Mouse (Mus musculus) mouse embryonic stem cell (cell line): ENCODE results near the gene Etl4.

Source experiments
- in situ Hi-C, 2 experiments: fragments of 300-500 bp; cut with MboI; formaldehyde crosslinking; loops; 1 replicate in 1 of 2; 3 replicates in 1 of 2; pipeline ENCODE4 v1.14.3; 2019 to 2020; ENCODE audit warnings: low sequenced_read_pairs in 2 of 2, low pct_unique_long_range_greater_than_20kb in 1 of 2, mixed read lengths in 1 of 2; ENCODE audit not compliant: unreplicated experiment in 1 of 2

Etl4 gene

DNA sequence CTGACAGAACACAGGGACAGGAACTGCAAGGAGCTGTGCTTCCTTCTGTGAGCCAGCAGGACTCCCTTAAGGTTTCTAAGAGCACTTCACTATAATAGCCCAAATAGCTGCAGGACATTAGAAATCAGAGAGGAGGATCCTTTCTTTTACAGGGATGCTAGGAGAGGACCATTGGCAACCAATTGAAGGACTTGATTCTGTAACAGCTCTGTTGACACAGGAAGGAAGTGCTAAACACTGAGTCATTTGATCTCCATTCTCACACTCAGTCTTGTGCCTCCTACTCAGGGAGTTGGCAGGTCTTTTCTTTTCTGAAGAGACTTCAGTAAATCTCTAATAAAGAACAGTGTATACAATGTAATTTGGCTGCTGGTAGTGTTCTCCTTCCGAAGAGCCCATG lies 838.9 kb downstream of the Etl4 start:
- in situ Hi-C loops, result no loop called here

DNA sequence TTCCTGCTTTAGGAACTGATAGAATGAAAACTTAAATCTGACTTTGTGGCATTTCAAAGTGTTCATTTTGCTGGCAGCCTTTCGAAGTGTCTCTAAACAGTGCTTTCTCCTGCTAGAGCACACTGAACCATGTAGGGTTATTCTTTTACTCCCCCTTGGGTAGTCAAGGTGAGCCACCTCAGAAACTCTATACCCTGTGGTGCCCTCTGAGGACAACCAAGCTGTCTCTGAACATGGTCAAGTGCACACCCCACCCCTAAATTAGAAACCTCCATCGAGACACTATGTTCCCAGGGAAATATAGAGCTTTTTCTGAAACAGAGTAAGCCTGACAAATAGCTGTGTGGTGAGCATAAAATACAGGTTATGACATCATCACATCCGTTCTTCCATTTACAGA lies 840.1 kb downstream of the Etl4 start:
- in situ Hi-C loops, result no loop called here

GRCm38 (mm10) chr2:20753282-20754110 lies 843.9 kb downstream of the Etl4 start:
- in situ Hi-C loops, result no loop called here

DNA sequence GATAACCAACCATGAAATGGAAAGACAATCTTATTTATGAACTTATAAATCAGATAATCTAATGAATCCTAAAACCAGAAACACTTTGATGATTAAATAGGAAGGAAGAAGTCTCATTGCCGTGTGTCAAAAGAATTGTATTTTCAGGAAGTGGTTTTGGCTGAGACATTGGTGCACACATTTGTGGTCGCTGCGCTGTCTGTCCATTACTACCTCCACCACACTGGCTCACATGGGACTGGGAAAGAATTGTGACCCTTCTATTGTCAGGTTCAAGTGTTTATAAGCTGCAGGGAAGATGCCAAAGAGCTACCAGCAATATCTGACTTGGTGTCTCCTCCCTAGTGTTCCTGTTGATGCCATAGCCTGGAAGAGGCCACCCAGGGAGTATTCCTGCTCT lies 847.4 kb downstream of the Etl4 start:
- in situ Hi-C loops, result no loop called here

DNA sequence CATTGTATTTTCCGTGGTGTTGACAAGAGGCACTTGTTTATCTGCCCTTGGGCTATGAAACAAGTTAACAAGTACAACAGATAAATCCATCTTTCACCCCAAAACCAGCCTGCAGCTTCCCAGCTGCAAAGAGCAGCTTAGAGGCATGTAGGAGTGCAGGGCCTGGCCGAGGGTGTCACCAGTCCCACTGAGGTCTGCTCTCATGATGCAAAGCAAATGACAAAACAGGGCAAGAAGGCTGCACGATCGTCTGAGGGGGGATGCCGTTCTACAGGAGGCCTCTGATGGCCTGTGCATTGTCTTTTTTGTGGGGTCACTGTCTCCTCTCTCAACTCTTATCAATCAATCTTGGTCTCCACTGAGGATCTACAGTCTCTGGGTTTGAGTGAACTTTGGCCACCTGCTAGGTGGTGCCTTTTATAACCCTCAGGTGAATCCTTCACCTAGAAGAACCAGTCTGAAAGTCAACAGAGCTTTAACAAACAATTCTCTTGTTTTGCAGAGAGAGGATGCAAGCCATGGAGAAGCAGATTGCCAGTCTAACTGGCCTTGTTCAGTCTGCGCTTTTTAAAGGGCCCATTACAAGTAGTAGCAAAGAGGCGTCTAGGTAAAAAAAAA lies 849.6 kb downstream of the Etl4 start:
- in situ Hi-C loops, result no loop called here

DNA sequence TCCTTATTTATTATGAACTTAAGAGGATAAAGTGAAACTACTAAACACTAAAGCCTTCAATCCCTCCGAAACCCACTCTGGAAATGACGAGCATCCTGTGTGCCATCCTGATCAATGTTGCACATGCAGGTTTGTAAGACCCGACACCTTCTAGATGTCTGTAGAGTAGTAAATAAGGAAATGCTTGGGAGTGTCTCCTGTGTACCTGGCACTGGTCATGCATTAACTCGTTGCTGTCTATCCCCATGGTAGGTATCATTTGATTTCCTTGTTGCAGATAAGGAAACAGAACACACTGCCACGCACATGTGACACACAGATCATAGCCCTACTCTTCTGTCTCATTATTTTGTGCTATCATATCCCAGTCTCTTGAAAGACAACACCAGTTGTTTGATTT lies 851.7 kb downstream of the Etl4 start:
- in situ Hi-C loops, result no loop called here

- in situ Hi-C loops, result no loop called here
Measured at GRCm38 (mm10) chr2:20761751-20762150, 852.2 kb downstream of the Etl4 start.

DNA sequence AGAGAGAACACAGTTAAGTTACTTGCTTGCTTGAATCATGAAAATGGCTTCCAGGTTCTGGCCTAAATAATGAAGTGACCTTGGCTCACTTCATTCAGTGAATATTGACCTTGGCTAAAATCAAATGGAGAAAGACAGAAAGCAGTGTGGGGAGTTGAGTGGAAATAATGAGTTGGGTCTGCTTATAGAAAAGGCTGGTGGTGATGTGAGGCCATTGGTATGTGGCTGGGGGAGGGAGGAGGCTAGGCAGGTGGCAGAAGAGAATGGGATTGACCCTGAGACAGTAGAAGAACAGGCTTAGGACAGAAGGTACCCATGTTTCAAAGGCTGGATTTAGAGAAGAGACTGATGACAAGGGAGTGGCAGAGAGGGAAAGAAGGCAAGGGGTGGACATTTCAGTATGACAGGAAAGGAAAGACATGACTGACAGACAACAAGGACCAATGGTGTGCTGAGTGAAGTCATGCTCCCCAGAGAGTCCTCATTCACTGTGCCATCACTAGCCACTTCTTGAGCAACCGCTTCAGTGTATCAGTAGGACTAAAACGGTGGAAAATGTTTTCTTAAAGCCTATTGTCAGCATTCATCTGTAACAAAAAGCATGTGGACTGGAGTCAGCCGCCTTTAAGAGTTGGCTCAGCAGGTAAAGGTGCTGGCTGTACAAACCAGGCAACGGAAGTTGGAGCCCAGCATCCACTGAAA lies 854.1 kb downstream of the Etl4 start:
- in situ Hi-C loops, result no loop called here

- in situ Hi-C loops, result no loop called here
Measured at GRCm38 (mm10) chr2:20764566-20765090, 855.0 kb downstream of the Etl4 start.

- in situ Hi-C loops, result no loop called here
Measured at GRCm38 (mm10) chr2:20768681-20769080, 859.1 kb downstream of the Etl4 start.

DNA sequence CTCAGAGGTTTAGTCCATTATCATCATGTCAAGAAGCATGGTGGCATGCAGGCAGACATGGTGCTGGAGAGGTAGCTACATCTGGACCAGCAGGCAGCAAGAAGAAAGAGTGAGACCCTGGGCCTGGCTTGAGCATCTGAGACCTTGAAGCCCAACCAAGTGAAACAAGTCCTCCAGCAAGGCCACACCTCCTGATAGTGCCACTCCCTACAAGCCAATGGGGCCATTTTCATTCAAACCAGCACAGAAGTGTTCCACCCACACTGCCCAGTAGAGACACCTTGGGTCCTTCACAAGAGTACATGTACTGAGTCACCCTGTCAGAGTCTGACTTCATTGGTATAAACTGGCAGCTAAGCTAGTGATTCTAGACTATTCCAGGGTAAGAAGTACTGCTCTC lies 860.6 kb downstream of the Etl4 start:
- in situ Hi-C loops, result no loop called here

DNA sequence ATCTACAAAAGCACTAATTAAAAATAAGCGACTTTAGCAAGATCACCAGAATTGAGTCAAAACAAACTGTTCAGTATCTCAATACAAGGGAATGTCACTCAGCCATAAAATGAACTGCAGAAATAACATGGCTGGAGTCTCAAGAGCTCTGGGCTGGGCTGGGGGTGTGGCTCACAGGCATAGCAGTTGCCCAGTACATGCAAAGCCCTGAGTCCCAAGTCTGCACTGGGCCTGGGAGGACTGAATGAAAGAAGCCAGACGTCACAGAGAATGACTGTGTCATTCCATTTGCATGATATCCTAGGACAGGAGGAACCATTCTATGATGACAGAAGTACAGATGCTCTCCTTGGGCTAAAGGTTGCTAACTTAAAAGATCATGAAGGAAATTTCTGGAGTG lies 864.9 kb downstream of the Etl4 start:
- in situ Hi-C loops, result no loop called here

DNA sequence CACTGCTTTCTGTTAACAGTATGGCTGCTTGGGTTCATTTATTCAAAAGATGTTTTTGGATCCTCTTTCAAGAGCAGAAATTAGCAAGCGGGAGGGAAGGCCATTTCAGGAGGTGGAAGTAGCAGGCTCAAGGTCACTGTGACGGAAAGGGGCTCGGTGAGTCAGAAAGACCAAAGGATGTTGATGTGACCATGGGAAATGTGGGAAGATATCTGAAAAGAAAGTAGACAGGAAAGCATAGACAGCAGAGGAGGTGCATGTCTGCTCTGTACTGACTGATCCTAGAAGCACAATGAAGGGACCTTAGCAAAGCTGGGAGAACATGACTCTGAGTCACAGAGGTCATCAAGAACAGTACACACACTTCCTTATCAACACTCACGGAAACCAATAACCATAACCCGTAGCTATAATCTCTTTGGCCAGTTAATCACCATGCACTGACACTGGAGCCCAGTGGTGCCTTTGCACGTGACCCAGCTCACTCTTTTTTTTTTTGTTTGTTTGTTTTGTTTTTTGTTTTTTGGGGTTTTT lies 866.7 kb downstream of the Etl4 start:
- in situ Hi-C loops, result loop anchor here (5.0 to 25.0 kb wide), 3 partner anchors 99 to 364 kb away; no protein-coding TSS in a partner anchor

DNA sequence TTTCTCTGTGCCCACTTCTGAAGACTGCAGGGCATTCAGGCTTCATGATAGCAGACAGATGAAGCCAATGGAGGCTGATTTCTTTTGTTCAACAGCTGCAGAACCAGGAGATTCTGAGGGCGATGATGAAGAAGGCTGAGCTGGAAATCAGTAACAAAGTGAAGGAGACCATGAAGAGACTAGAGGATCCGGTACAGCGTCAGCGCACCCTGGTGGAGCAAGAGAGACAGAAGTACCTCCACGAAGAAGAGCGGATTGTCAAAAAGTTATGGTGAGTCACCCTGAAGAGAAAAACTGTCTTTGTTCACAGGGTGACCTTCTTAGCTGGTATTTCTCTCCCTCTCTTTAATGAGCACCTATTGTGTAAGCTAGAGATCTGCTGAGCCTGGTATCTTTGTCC lies 868.4 kb downstream of the Etl4 start:
- in situ Hi-C loops, result loop anchor here (5.0 to 25.0 kb wide), 3 partner anchors 101 to 366 kb away; no protein-coding TSS in a partner anchor

- in situ Hi-C loops, result loop anchor here (5.0 to 25.0 kb wide), 3 partner anchors 102 to 367 kb away; no protein-coding TSS in a partner anchor
Measured at GRCm38 (mm10) chr2:20779484-20780381, 870.2 kb downstream of the Etl4 start.

DNA sequence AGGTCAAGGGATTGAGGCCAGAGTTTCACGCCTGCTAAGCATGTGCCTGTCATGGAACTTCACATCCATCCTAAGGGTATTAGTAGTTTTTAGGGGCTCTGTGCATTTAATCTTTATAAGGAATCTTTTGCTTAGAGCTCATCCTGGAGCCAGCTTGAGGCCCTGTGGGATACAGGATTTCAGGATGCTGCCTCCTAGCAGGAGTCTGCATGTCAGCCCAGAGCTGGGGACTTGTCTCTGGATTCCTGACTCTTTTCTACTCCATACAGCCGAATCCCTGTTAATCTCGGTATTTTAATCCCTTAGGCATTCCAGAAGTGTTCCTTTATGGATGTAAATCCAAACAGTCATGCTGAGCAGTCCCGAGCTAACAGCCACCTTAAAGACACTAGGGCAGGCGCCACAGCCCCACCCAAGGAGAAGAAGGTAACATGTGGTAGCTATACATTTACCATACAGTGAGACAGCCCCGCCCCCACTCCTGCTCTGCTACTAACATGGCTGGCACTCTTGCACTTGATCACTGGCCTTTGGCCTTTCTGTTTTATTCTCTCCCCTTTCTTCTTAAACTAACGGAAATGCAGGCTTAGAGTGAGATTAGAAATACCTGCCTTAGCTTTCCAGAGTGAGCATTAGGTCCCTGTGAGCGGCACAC lies 891.8 kb downstream of the Etl4 start:
- in situ Hi-C loops, result no loop called here

- in situ Hi-C loops, result no loop called here
Measured at GRCm38 (mm10) chr2:20811506-20811905, 901.9 kb downstream of the Etl4 start.
